Mouse (Mus musculus): Measurements from ENCODE around the gene Gm37240. TPM values are rescaled to one million over a fixed set of nuclear protein-coding genes. Genes with fewer than 3 reads are reported as not detected.

Gm37240 gene
- total RNA-seq, 2 experiments from 2014 or later: 0.27 to 1.1 TPM

- H3K27ac ChIP-seq: no peak overlapping the region
- intact Hi-C loops (cut with DNase I): no loop called here
- DNase-seq (ENCODE audit: extremely low spot score in 1 of 2, low spot score in 2 of 2): no peak
- no peak overlapping the region for H3K4me3 ChIP-seq
- no peak for TF ChIP-seq CTCF (IDR thresholded peaks at IDR 0.05)
Measured at GRCm38 (mm10) chr3:84737137-84737536, 1150.2 kb downstream of the Gm37240 start.

- no peak overlapping the region for H3K27ac ChIP-seq
- TF ChIP-seq CTCF (IDR thresholded peaks at IDR 0.05): no peak
- DNase-seq (ENCODE audit: extremely low spot score in 1 of 2, low spot score in 2 of 2): no peak
- intact Hi-C loops (cut with DNase I): no loop called here
- H3K4me3 ChIP-seq: no peak overlapping the region
Measured at GRCm38 (mm10) chr3:84735716-84736115, 1151.6 kb downstream of the Gm37240 start.

DNA sequence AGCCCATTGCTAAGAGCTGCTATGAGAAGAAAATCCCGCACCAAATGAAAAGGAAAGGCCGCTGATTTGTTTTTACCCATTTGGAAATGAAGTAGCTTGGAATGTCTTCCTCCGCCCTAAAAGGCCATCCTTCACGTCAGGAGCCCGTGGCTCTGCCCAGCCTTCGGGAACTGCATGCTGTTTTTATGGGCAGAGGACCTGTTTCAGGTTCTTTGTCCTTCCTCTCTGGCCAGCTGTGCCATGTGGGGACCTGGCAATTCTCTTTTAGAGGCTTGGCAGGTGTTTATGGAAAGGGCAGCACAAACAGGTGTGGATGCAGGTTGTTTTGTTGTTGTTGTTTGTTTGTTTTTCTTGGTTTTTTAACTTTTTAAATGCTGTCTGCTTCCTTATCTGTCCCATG is 1154.8 kb downstream of the Gm37240 start:
- H3K4me3 ChIP-seq: no peak overlapping the region; the same call in 1 of the 2 replicates
- intact Hi-C loops (cut with DNase I): no loop called here
- H3K27ac ChIP-seq: no peak overlapping the region
- TF ChIP-seq CTCF (IDR thresholded peaks at IDR 0.05): no peak
- no peak for DNase-seq (ENCODE audit: extremely low spot score in 1 of 2, low spot score in 2 of 2)

DNA sequence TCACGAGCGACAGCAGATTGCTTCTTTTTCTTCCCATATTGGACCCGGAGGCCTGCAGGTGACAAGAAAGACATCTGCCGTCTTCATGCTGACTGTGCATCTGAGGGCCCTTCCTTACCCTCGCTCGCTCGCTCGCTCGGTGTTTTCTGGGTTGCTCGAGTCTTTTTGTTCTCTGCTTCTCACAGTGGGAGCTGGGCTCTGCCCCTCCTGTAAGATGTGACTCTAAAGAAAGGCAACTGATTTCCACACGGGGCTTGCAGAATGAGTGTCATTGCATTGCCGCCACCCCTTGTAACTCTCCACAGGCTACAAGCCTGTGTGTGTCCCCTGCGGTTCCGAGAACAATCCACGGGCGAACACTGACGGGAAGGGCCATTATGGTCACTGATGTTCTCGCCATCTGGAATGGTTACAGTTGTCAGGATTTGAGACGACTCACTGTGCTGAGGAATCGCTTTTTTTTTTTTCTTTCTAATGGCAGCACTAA is 1155.3 kb downstream of the Gm37240 start:
- peak overlapping the region; percentile 36 for H3K4me3 ChIP-seq
- no peak for DNase-seq (ENCODE audit: extremely low spot score in 1 of 2, low spot score in 2 of 2)
- intact Hi-C loops (cut with DNase I): no loop called here
- no peak for TF ChIP-seq CTCF (IDR thresholded peaks at IDR 0.05)
- no peak overlapping the region for H3K27ac ChIP-seq

- intact Hi-C loops (cut with DNase I): no loop called here
- no peak for TF ChIP-seq CTCF (IDR thresholded peaks at IDR 0.05)
- no peak overlapping the region for H3K27ac ChIP-seq
- DNase-seq (ENCODE audit: extremely low spot score in 1 of 2, low spot score in 2 of 2): no peak
- H3K4me3 ChIP-seq: peak overlapping the region; percentile 36
Measured at GRCm38 (mm10) chr3:84731403-84732015, 1155.8 kb downstream of the Gm37240 start.

DNA sequence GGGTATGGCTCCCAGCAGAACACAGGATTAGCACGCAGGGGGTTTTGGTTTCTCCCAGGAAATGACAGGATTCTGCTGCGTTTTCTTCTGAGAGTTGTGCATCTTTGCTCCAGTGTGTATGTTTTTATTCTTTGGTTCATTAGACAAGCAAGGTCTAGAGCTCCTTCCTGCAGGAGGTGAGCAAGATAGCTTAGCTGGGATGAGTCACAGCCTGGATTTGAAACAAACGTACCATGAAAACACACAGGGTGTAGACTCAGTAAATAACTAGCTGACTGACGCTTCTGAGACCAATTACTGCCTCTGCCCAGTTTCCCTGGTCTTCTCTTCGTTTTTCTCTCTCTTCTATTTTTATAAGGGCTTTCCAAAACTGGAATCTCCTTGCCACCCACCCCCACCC is 1156.3 kb downstream of the Gm37240 start:
- H3K4me3 ChIP-seq: no peak overlapping the region
- DNase-seq (ENCODE audit: extremely low spot score in 1 of 2, low spot score in 2 of 2): no peak
- TF ChIP-seq CTCF (IDR thresholded peaks at IDR 0.05): no peak
- no peak overlapping the region for H3K27ac ChIP-seq
- intact Hi-C loops (cut with DNase I): no loop called here

DNA sequence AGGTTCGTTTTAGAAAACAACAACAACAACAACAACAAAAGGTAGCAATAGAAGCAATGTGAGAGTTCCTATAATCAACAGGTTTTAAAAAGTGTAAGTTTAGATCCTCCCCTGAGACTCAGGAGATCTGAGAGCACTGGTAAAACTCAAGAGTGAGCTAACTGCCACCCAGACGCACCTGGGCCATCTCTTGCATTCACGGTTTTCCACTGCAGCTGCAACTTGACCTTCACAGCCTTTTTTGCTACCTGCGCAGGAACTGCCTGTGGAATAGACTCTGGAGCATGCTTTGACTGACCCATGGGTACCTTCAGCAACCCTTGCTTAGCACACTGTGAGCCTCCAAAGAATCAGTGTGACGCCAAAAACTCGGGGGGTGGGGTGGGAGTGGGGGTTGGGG is 1157.5 kb downstream of the Gm37240 start:
- H3K4me3 ChIP-seq: no peak overlapping the region
- intact Hi-C loops (cut with DNase I): no loop called here
- TF ChIP-seq CTCF (IDR thresholded peaks at IDR 0.05): no peak
- no peak for DNase-seq (ENCODE audit: extremely low spot score in 1 of 2, low spot score in 2 of 2)
- H3K27ac ChIP-seq: no peak overlapping the region

- no peak for DNase-seq (ENCODE audit: extremely low spot score in 1 of 2, low spot score in 2 of 2)
- no peak overlapping the region for H3K4me3 ChIP-seq
- intact Hi-C loops (cut with DNase I): no loop called here
- H3K27ac ChIP-seq: no peak overlapping the region
- TF ChIP-seq CTCF (IDR thresholded peaks at IDR 0.05): no peak
Measured at GRCm38 (mm10) chr3:84723996-84724395, 1163.3 kb downstream of the Gm37240 start.

GRCm38 (mm10) chr3:84722680-84723079 is 1164.6 kb downstream of the Gm37240 start:
- intact Hi-C loops (cut with DNase I): no loop called here
- no peak overlapping the region for H3K27ac ChIP-seq
- no peak overlapping the region for H3K4me3 ChIP-seq
- no peak for TF ChIP-seq CTCF (IDR thresholded peaks at IDR 0.05)
- no peak for DNase-seq (ENCODE audit: extremely low spot score in 1 of 2, low spot score in 2 of 2)

DNA sequence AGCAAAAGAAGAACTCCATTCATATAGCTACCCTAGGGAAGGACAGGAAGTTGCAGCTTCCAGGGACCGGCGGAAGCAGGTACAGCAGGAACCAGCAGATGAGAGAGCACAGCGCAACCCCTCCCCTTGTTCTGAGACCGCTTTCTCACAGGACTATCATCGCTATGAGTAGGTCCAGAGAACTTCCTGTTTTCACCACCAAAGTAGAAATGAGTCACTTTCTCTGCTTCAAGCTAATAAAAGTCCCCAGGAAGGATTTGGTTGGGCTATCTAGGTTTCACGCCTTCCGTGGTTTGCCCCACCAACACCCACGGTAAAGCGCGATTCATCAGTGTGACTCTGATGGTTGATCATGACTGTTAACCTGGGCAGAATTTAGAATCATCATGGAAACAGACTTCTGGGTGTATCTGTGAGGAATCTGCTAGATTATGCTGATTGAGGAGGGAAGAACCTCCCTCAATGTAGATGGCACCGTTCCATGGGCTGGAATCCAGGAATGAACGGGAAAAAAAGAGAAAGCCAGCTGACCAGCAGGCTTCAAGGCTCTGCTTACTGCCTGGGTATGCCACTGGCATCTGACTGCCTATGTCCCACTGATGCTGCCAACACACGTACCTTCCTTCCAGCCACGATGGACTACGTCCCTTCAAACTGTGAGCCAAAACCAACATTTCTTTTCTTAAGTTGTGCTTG is 1172.1 kb downstream of the Gm37240 start:
- no peak for DNase-seq (ENCODE audit: extremely low spot score in 1 of 2, low spot score in 2 of 2)
- H3K4me3 ChIP-seq: no peak overlapping the region
- intact Hi-C loops (cut with DNase I): no loop called here
- no peak for TF ChIP-seq CTCF (IDR thresholded peaks at IDR 0.05)
- no peak overlapping the region for H3K27ac ChIP-seq

DNA sequence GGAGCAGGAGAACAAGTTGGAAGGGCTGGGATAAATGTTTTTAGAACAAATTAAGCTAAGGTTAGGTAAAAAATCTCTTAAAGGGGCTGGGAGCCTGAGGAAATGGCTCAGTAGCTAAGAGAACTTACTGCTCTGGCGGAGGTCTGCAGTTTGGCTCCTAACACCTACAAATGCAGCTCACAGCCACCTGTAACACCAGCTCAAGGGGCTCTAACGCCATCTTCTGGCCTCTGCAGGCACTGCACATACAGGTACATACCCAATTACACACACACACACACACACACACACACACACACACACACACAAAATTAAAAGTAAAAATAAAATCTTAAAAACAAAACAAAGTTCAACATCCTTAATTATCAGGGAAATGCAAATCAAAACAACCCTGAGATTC is 1174.4 kb downstream of the Gm37240 start:
- no peak for DNase-seq (ENCODE audit: extremely low spot score in 1 of 2, low spot score in 2 of 2)
- intact Hi-C loops (cut with DNase I): no loop called here
- H3K4me3 ChIP-seq: no peak overlapping the region
- H3K27ac ChIP-seq: no peak overlapping the region
- no peak for TF ChIP-seq CTCF (IDR thresholded peaks at IDR 0.05)

GRCm38 (mm10) chr3:84710723-84711122 is 1176.6 kb downstream of the Gm37240 start:
- no peak for TF ChIP-seq CTCF (IDR thresholded peaks at IDR 0.05)
- intact Hi-C loops (cut with DNase I): no loop called here
- Histone ChIP-seq H3K27ac (no peak overlapping the region), H3K4me3 (no peak overlapping the region)
- no peak for DNase-seq (ENCODE audit: extremely low spot score in 1 of 2, low spot score in 2 of 2)

DNA sequence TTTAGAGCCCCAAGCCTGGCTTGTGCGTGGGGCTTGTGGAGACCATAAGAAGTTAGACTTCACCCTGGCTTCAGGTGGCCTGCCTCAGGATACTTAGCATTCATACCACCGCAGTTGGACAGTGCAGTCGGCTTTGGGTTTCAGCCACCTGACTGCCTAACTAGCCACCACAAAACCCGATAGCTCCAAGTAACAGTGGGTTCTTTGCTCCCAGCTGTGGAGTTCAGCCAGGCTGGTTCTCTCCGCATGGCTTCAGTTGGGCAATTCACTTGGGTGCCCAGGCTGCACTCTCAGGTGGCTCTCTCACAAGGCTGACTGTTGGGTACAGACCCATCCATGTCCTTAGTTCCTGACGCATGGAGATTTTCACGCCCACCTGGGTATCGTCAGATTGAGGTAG is 1177.4 kb downstream of the Gm37240 start:
- TF ChIP-seq CTCF (IDR thresholded peaks at IDR 0.05): no peak
- Histone ChIP-seq H3K4me3 (no peak overlapping the region), H3K27ac (no peak overlapping the region)
- intact Hi-C loops (cut with DNase I): no loop called here
- DNase-seq (ENCODE audit: extremely low spot score in 1 of 2, low spot score in 2 of 2): no peak
